Mouse (Mus musculus) stomach, postnatal 0 days (tissue): ENCODE measurements around the gene Cntn5. TPM values are rescaled to one million over a fixed set of nuclear protein-coding genes. Genes with fewer than 3 reads are reported as not detected.

ENCODE experiments used
- ATAC-seq: fragments of 200-750 bp; cut with Nextera tagmentation; 2 replicates; pipeline ENCODE4 v1.8.0; 2017; ENCODE audit not compliant: low FRiP score, low TSS enrichment
- DNase-seq: peaks from one replicate; pipeline ENCODE4 v3.0.0-alpha.2; 2016; ENCODE audit warnings: low spot score
- H3K27ac ChIP-seq: fragments of 300-500 bp; sonication (generic); replicated peaks from 2 replicates; pipeline ENCODE4 v1.5.1; 2014; ENCODE audit warnings: mild to moderate bottlenecking, control low read depth
- H3K27me3 ChIP-seq: fragments of 300-500 bp; sonication (generic); 2 replicates; pipeline ENCODE4 v1.6.1; 2014; ENCODE audit warnings: low read length; ENCODE audit not compliant: control insufficient read depth, insufficient read depth
- H3K36me3 ChIP-seq: fragments of 300-500 bp; sonication (generic); 2 replicates; pipeline ENCODE4 v1.6.1; 2014; ENCODE audit warnings: low read length, mixed read lengths; ENCODE audit not compliant: control insufficient read depth, insufficient read depth
- H3K4me1 ChIP-seq: fragments of 300-500 bp; sonication (generic); replicated peaks from 2 replicates; pipeline ENCODE4 v1.6.1; 2014; ENCODE audit warnings: antibody characterized with exemption; ENCODE audit not compliant: control insufficient read depth, insufficient read depth
- H3K4me2 ChIP-seq: fragments of 300-500 bp; sonication (generic); replicated peaks from 2 replicates; pipeline ENCODE4 v1.6.1; 2014; ENCODE audit warnings: low read depth, mild to moderate bottlenecking, control low read depth, moderate library complexity
- H3K4me3 ChIP-seq: fragments of 300-500 bp; sonication (generic); 2 replicates; pipeline ENCODE4 v1.5.1; 2014; ENCODE audit warnings: low read depth, low read length, control low read depth
- H3K9ac ChIP-seq: fragments of 300-500 bp; sonication (generic); 2 replicates; pipeline ENCODE4 v1.6.1; 2014; ENCODE audit warnings: mild to moderate bottlenecking, low read length, control low read depth, mixed read lengths
- H3K9me3 ChIP-seq: fragments of 300-500 bp; sonication (generic); 2 replicates; pipeline ENCODE4 v1.6.1; 2016; ENCODE audit warnings: low read length; ENCODE audit not compliant: control insufficient read depth
- CTCF ChIP-seq: IDR thresholded peaks from 2 replicates; pipeline ENCODE4 v1.5.1; 2016; ENCODE audit warnings: antibody characterized with exemption, low read depth, mild to moderate bottlenecking, moderate library complexity
- EP300 ChIP-seq: optimal IDR thresholded peaks from 2 replicates; pipeline ENCODE3; 2016; ENCODE audit warnings: antibody characterized with exemption
- WGBS: fragments of 180-500 bp; shearing (Covaris S2); extraction: QIAGEN DNeasy Blood & Tissue Kit; methylation state at CpG from one replicate; pipeline ENCODE4 v1.1.7; 2014; 5-methylcytosine and 5-hydroxymethylcytosine counted together
- polyA plus RNA-seq: library from polyadenylated mRNA; unstranded; fragments of >200 nt; fragmentation: Nextera tagmentation; extraction: Ambion mirVana; gene quantifications from 2 replicates; pipeline ENCODE4 v1.2.1, GENCODE M21; 2015

Gene Cntn5
- polyA plus RNA-seq, 1 experiment from 2014 or later, result 0.49 TPM

DNA sequence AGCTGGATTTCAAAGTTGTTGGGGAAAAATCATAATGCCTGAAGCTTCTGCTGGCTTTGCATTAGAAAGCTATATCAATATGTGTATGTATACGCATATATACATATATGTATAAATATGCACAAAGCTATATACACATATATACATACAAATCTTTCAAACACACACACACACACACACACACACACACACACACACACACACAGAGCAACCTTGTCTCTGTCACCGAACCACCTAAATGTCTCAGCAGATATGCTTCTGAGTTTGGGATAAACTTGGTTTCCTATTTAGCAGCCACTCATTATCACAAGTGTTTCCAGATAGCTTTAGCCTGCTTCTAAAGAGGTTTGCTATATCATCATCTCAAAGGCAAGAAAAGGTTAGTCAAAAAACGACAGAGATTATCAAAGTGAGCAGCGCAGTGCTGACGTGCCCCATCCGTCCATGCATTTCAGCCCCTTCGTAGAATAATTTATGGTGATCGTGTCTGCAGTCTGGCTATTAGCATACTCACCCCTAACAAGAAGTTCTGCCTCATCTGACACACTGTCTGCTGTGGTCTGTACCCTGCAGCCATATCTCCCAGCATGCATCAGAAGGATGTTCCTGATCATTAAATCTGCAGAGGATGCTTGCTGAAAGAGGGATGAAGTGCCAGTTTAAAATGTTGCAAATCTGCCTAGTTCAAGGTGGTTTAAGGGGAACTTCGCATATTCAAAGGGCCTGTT is 1123.3 kb downstream of the Cntn5 start:
- Histone ChIP-seq H3K4me1 (no peaks in the 10 kb centered on the region), H3K27me3 (no peaks in the 10 kb centered on the region), H3K36me3 (no peaks in the 10 kb centered on the region), H3K4me2 (no peak overlapping the region), H3K4me3 (no peak overlapping the region), H3K27ac (no peak overlapping the region), H3K9me3 (no peaks in the 10 kb centered on the region), H3K9ac (no peak overlapping the region)
- TF ChIP-seq EP300, result no peak
- no peak for TF ChIP-seq CTCF
- WGBS, result 72% methylated on average over 9 of the region's 9 CpGs
- no peak for DNase-seq
- no peak for ATAC-seq

DNA sequence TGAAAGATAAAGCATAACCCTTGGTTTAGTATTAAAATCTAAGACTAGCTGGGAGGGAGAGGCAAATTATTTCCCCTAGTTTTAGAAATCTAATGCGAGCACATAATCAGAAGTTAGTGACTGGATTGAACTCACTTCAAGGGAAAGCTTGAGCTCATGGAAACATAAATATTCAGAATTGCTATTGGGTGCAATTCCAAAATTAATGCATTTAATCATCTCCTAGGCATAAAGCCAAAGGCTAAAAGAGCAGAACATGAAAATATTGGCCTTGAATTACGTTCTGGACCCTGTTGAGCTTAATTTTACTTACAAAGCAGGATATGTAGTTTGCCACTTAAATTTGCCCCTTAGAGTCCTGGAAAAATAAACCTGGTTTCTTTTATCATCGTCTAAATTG is 1124.9 kb downstream of the Cntn5 start:
- no peak overlapping the region for H3K27ac ChIP-seq
- no peaks in the 10 kb centered on the region for H3K36me3 ChIP-seq
- H3K9me3 ChIP-seq, result no peaks in the 10 kb centered on the region
- no peaks in the 10 kb centered on the region for H3K4me1 ChIP-seq
- no peaks in the 10 kb centered on the region for H3K27me3 ChIP-seq
- H3K9ac ChIP-seq, result no peak overlapping the region
- no peak overlapping the region for H3K4me2 ChIP-seq
- no peak overlapping the region for H3K4me3 ChIP-seq
- TF ChIP-seq EP300 (no peak), CTCF (no peak)
- ATAC-seq, result no peak
- 48% methylated on average over 3 of the region's 3 CpGs for WGBS
- no peak for DNase-seq

DNA sequence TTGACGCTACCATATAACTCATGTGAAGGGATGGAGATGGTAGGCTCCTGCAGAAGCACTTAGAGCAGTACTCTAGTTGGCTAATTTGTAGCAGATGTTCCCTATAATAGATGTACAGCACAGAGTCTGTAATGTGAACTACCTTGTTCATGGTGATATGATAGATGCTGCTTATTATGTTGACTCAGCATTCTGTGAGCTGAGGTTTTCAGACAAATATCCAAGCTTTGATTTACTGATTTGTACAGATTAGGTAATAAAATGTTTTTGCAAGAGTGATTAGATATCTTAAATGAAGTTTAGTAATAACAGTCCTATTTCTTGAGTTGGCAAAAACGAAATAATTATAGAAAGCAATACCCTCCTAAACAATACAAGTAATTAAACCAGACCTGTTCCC is 1133.8 kb downstream of the Cntn5 start:
- WGBS, result 75% methylated on average over 2 of the region's 2 CpGs
- no peak for ATAC-seq
- no peak for TF ChIP-seq EP300
- no peak for TF ChIP-seq CTCF

DNA sequence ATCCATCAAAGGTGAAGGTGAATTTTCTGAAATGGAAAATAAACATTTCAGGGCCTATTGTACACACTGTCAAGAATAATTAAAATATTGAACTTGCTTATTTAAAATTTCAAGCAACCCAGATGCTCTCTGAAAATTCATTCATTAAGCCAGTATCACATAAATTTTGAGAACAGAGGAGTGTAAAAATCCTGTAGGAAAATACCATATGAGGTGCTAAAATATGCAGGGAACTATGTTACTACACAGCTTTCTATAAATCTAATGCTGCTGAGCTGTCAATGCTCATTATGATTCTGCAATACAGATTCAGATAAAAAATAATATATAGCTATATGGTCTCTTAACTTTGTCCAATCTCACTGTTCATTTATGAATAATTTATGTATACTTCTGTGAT is 1134.9 kb downstream of the Cntn5 start:
- H3K4me3 ChIP-seq, result no peak overlapping the region
- no peak for TF ChIP-seq CTCF
- no peak for TF ChIP-seq EP300
- no peak overlapping the region for H3K4me2 ChIP-seq
- H3K27me3 ChIP-seq, result no peaks in the 10 kb centered on the region
- ATAC-seq (no peak), DNase-seq (no peak)
- no peak overlapping the region for H3K9ac ChIP-seq
- no peak overlapping the region for H3K27ac ChIP-seq
- H3K36me3 ChIP-seq, result no peaks in the 10 kb centered on the region
- H3K4me1 ChIP-seq, result no peaks in the 10 kb centered on the region
- H3K9me3 ChIP-seq, result no peaks in the 10 kb centered on the region

More for the DNA sequence above, 1133.8 kb downstream of the Cntn5 start:
- no peaks in the 10 kb centered on the region for H3K4me1 ChIP-seq
- H3K9ac ChIP-seq, result no peak overlapping the region
- no peaks in the 10 kb centered on the region for H3K9me3 ChIP-seq
- no peak overlapping the region for H3K4me2 ChIP-seq
- no peak for DNase-seq
- no peak overlapping the region for H3K4me3 ChIP-seq
- no peaks in the 10 kb centered on the region for H3K27me3 ChIP-seq
- no peaks in the 10 kb centered on the region for H3K36me3 ChIP-seq
- no peak overlapping the region for H3K27ac ChIP-seq

DNA sequence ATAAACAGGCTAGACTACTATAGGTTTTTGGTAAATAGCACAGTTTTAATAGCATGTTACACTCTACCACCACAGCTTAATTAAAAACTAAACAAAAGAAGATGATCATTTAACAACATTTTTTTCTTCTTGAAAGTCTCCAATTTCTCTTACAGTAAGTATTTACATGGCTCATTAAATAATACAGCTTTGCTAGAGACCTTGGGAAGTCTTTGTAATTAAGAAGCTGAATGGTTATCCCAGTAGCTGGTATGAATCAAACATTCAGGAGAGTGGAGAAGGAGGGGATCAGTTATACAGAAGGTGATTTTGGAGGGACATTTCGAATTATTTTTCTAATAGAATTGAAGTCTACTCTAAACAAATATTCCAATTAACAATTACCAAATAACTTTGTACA is 1186.4 kb downstream of the Cntn5 start:
- Histone ChIP-seq H3K4me1 (no peaks in the 10 kb centered on the region), H3K9me3 (no peaks in the 10 kb centered on the region), H3K9ac (no peak overlapping the region), H3K36me3 (no peaks in the 10 kb centered on the region), H3K4me2 (no peak overlapping the region), H3K27me3 (no peaks in the 10 kb centered on the region), H3K4me3 (no peak overlapping the region), H3K27ac (no peak overlapping the region)
- TF ChIP-seq CTCF (no peak), EP300 (no peak)
- WGBS, result 67% methylated on average over 1 of the region's 1 CpGs
- ATAC-seq (no peak), DNase-seq (no peak)

DNA sequence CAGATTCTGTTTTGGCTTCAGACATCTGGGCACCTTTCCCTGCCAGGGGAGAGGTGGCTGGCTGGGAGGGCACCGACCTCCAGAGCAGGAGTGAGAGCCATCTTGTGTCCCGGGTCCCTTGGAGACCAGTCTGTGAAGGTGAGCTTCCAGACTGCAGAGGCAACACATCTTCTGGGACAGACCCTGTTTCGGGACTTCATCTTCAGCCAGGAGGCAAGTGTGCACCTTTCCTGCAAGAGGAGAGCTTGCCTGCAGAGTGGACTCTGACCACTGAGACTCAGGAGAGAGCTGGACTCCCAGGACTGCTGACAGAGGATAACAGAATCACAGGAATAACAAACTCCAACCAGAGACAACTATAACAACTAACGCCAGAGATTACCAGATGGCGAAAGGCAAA is 1195.9 kb downstream of the Cntn5 start:
- no peaks in the 10 kb centered on the region for H3K9me3 ChIP-seq
- no peaks in the 10 kb centered on the region for H3K36me3 ChIP-seq
- H3K27ac ChIP-seq, result no peak overlapping the region
- no peak overlapping the region for H3K4me3 ChIP-seq
- DNase-seq, result no peak
- TF ChIP-seq EP300 (no peak), CTCF (no peak)
- no peaks in the 10 kb centered on the region for H3K27me3 ChIP-seq
- no peaks in the 10 kb centered on the region for H3K4me1 ChIP-seq
- 89% methylated on average over 5 of the region's 5 CpGs for WGBS
- no peak overlapping the region for H3K9ac ChIP-seq
- ATAC-seq, result no peak
- H3K4me2 ChIP-seq, result no peak overlapping the region
